Mouse (Mus musculus) left cerebral cortex, adult 2 months (tissue): ENCODE measurements at regions not wholly inside any gene's neighbourhood (a gene's known extent, or its start where the extent isn't known, plus 50 kb on each side); places are given as distances from the start of the nearest gene placed in this dataset.

Experiments used
- DNase-seq, 2 experiments: peaks; one replicate each; pipeline ENCODE4 v3.0.0; 2021 to 2022; ENCODE audit warnings: low spot score in 2 of 2, mixed read lengths in 1 of 2; ENCODE audit errors: extremely low spot score in 1 of 2
- H3K27ac ChIP-seq: fragments of 200-600 bp; 2 replicates; pipeline ENCODE4 v1.8.1; 2022
- H3K4me3 ChIP-seq: fragments of 200-600 bp; 2 replicates; pipeline ENCODE4 v1.8.1; 2022
- CTCF ChIP-seq: fragments of 200-600 bp; IDR thresholded peaks from 2 replicates; pipeline ENCODE4 v1.8.1; 2022; ENCODE audit warnings: antibody characterized with exemption, mild to moderate bottlenecking, moderate library complexity
- intact Hi-C: fragments of 180-260 bp; cut with DNase I; formaldehyde crosslinking; loops from one replicate; pipeline ENCODE4 v1.15.1; 2025

- no peak for DNase-seq
- no peak overlapping the region; the same call in 1 of the 2 replicates for H3K27ac ChIP-seq
- no peak for TF ChIP-seq CTCF
- no peak overlapping the region for H3K4me3 ChIP-seq
- intact Hi-C loops: loop anchor here (5.0 kb wide), 3 partner anchors 125 to 265 kb away; no protein-coding TSS in a partner anchor
These were observed 2412.7 kb upstream of the Gm7489 start for GRCm38 (mm10) chr15:51472049-51472448.

GRCm38 (mm10) chr15:51481856-51482255, 2402.8 kb upstream of the Gm7489 start:
- no peak overlapping the region for H3K4me3 ChIP-seq
- TF ChIP-seq CTCF: no peak
- no peak overlapping the region for H3K27ac ChIP-seq
- intact Hi-C loops: no loop called here
- no peak for DNase-seq

GRCm38 (mm10) chr15:51484207-51484606, 2400.5 kb upstream of the Gm7489 start:
- no peak for TF ChIP-seq CTCF
- DNase-seq: no peak
- intact Hi-C loops: no loop called here

GRCm38 (mm10) chr15:51485554-51485953, 2399.2 kb upstream of the Gm7489 start:
- no peak overlapping the region for H3K4me3 ChIP-seq
- intact Hi-C loops: no loop called here
- no peak overlapping the region for H3K27ac ChIP-seq
- no peak for DNase-seq
- no peak for TF ChIP-seq CTCF

More at GRCm38 (mm10) chr15:51484207-51484606, 2400.5 kb upstream of the Gm7489 start:
- Histone ChIP-seq H3K27ac (no peak overlapping the region), H3K4me3 (no peak overlapping the region)

GRCm38 (mm10) chr15:51502058-51502741, 2382.5 kb upstream of the Gm7489 start:
- no peak for DNase-seq
- no peak overlapping the region for H3K27ac ChIP-seq
- H3K4me3 ChIP-seq: no peak overlapping the region
- intact Hi-C loops: no loop called here
- no peak for TF ChIP-seq CTCF

GRCm38 (mm10) chr15:51502742-51503270, 2381.9 kb upstream of the Gm7489 start:
- Histone ChIP-seq H3K27ac (no peak overlapping the region), H3K4me3 (no peak overlapping the region; the same call in 1 of the 2 replicates)
- DNase-seq: no peak
- no peak for TF ChIP-seq CTCF
- intact Hi-C loops: no loop called here

- TF ChIP-seq CTCF: no peak
- Histone ChIP-seq H3K27ac (no peak overlapping the region), H3K4me3 (no peak overlapping the region; the same call in 1 of the 2 replicates)
- intact Hi-C loops: no loop called here
- DNase-seq: no peak
These were observed 2381.4 kb upstream of the Gm7489 start for GRCm38 (mm10) chr15:51503341-51503740.

- DNase-seq: no peak
- no peak overlapping the region for H3K4me3 ChIP-seq
- intact Hi-C loops: no loop called here
- H3K27ac ChIP-seq: no peak overlapping the region
- TF ChIP-seq CTCF: no peak
These were observed 2380.5 kb upstream of the Gm7489 start for GRCm38 (mm10) chr15:51504016-51504760.

- intact Hi-C loops: no loop called here
- Histone ChIP-seq H3K27ac (no peak overlapping the region), H3K4me3 (no peak overlapping the region)
- TF ChIP-seq CTCF: no peak
- no peak for DNase-seq
These were observed 2379.9 kb upstream of the Gm7489 start for GRCm38 (mm10) chr15:51504789-51505188.

GRCm38 (mm10) chr15:51507126-51507525, 2377.6 kb upstream of the Gm7489 start:
- intact Hi-C loops: no loop called here
- Histone ChIP-seq H3K27ac (no peak overlapping the region), H3K4me3 (no peak overlapping the region)
- no peak for TF ChIP-seq CTCF
- DNase-seq: no peak

GRCm38 (mm10) chr15:51511319-51511718, 2373.4 kb upstream of the Gm7489 start:
- no peak overlapping the region for H3K4me3 ChIP-seq
- TF ChIP-seq CTCF: no peak
- no peak overlapping the region for H3K27ac ChIP-seq
- intact Hi-C loops: no loop called here
- no peak for DNase-seq

GRCm38 (mm10) chr15:51536317-51536716, 2348.4 kb upstream of the Gm7489 start:
- no peak for TF ChIP-seq CTCF
- DNase-seq: no peak
- intact Hi-C loops: no loop called here
- Histone ChIP-seq H3K4me3 (no peak overlapping the region), H3K27ac (no peak overlapping the region)
